ENCODE assay signal across 28 mouse cellular contexts in the genomic region with DNA sequence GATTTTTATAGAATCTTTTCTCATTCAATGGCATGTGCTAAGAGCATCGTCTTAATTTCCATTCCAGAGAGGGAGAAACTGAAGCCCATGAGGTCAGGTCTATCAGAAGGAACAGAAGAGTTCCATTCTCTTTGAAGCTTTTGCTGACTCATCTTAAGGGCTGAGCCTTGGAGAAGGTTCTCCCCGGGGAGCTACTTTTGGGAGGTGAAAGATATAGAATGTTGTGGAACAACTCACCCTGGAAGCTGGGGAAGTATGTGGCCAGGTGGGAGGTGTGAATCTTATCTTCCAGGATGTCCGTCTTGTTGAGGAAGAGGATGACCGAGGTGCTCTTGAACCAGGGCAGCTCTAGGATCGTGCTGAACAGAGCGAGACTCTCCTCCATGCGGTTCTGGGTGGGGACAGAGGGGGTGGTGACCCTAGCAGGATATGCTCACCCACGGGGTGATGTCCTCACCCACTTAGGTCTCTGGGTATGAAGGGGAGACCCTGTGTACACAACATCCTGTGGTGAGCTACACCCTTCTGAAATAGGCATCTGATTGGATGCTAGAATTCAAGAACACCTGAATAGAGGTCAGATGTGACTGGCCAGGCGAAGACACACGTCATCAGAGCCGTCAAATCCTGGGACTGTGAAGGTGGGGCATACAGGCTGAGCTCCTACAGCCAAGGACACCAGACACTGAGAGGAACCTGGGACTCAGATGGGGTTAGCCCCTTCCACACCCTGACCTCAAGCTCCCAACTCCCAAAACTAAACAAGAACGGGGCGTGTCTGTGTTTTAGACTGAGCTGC. TPM values are rescaled to one million over a fixed set of nuclear protein-coding genes. Genes with fewer than 3 reads are reported as not detected.
DNase-seq lines count a peak whose midpoint lies in the region; ATAC-seq and TF ChIP-seq lines count a peak whose summit lies in the region.
"Had no signal": no experiment of that assay in that cellular context is flagged by ENCODE, and none has a peak within 500 bp of the region (broad histone marks: within the 10 kb centered on the region; RNA-seq: fewer than 3 reads in every experiment).

No protein-coding gene starts in this region.

- no peaks in the 10 kb centered on the region for H3K9me3 ChIP-seq in ES-Bruce4 (replicated peaks; ENCODE audit: control insufficient read depth, insufficient read depth, low read length, poor library complexity, severe bottlenecking)
- H3K9me3 ChIP-seq: embryonic facial prominence, embryonic 13.5 days; forebrain, embryonic 15.5 days; hindbrain, embryonic 12.5 days; midbrain, embryonic 15.5 days; neural tube, embryonic 15.5 days; stomach, embryonic 15.5 days had no signal

- H3K4me3 ChIP-seq in ES-Bruce4 (ENCODE audit: low read depth, low read length), result peak overlapping the region; percentile 75
- H3K4me3 ChIP-seq: embryonic facial prominence, embryonic 13.5 days; erythroblast, embryonic 14.5 days; forebrain, embryonic 15.5 days; heart, adult 2 months; hindbrain, embryonic 12.5 days; midbrain, embryonic 15.5 days; myocyte; neural tube, embryonic 15.5 days; stomach, embryonic 15.5 days had no signal

- TF ChIP-seq EP300 in ES-Bruce4 (IDR thresholded peaks at IDR 0.05; ENCODE audit: insufficient read depth, low read depth, low read length), result 0 out of 2 replicates have a peak, but pooled peaks have one; percentile 8

- peak; percentile 78 for TF ChIP-seq POLR2A in ES-Bruce4 (IDR thresholded peaks at IDR 0.05; ENCODE audit: insufficient read depth, low read length)

- H3K36me3 ChIP-seq in ES-Bruce4 (ENCODE audit: control insufficient read depth, insufficient read depth, low read length, poor library complexity, severe bottlenecking), result no peaks in the 10 kb centered on the region; the same call in 1 of the 2 replicates
- H3K36me3 ChIP-seq: embryonic facial prominence, embryonic 13.5 days; forebrain, embryonic 15.5 days; hindbrain, embryonic 12.5 days; midbrain, embryonic 15.5 days; neural tube, embryonic 15.5 days; stomach, embryonic 15.5 days had no signal

- peak overlapping the region; percentile 45 for H3K9ac ChIP-seq in ES-Bruce4 (ENCODE audit: low read depth, poor library complexity, severe bottlenecking)
- H3K9ac ChIP-seq: embryonic facial prominence, embryonic 13.5 days; forebrain, embryonic 15.5 days; hindbrain, embryonic 12.5 days; midbrain, embryonic 15.5 days; neural tube, embryonic 15.5 days; stomach, embryonic 15.5 days had no signal

- peak; percentile 76 for ATAC-seq in CD4-positive, CD25-positive, alpha-beta regulatory T cell, adult 4 months
- ATAC-seq: forebrain, embryonic 15.5 days; midbrain, embryonic 15.5 days had no signal

- DNase-seq in ZHBTc4 (ENCODE audit: low read depth, low spot score) (peak; percentile 87), adipocyte (ENCODE audit: low spot score) (no peak)
- DNase-seq in naive thymus-derived CD4-positive, alpha-beta T cell, adult 2 months (ENCODE audit: low read depth), result peak; percentile 59
- no peak for DNase-seq in ovary, postnatal 10 days (ENCODE audit: low spot score)
- no peak for DNase-seq in right cerebral cortex, postnatal 10 days (ENCODE audit: low spot score in 2 of 2)
- DNase-seq: adrenal gland, postnatal 14 days; B cell, adult 2 months; cerebellum, adult 8-10 months; cerebellum, postnatal 36 days; embryo, embryonic 11 days; gastrocnemius, postnatal 14 days; heart, adult 2 months; kidney, adult 2 months; kidney, postnatal 14 days; lung, postnatal 4 days; thymus, adult 18-20 months; thymus, postnatal 36 days had no signal

- no peaks in the 10 kb centered on the region for H3K27me3 ChIP-seq in ES-Bruce4 (ENCODE audit: control insufficient read depth, insufficient read depth, low read length, poor library complexity, severe bottlenecking)

- H3K4me1 ChIP-seq in ES-Bruce4 (ENCODE audit: control insufficient read depth, insufficient read depth, low read length), result peaks cover 3% of the 10 kb centered on the region
- H3K4me1 ChIP-seq: hindbrain, embryonic 12.5 days; stomach, embryonic 15.5 days had no signal

- TF ChIP-seq CTCF in ES-Bruce4 (IDR thresholded peaks at IDR 0.05; ENCODE audit: low read depth, low read length), result no peak

- peak overlapping the region; percentile 89 for H3K27ac ChIP-seq in ES-Bruce4 (ENCODE audit: insufficient read depth, low read length)
- H3K27ac ChIP-seq: embryonic facial prominence, embryonic 13.5 days; forebrain, embryonic 15.5 days; heart, adult 2 months; hindbrain, embryonic 12.5 days; midbrain, embryonic 15.5 days; neural tube, embryonic 15.5 days; stomach, embryonic 15.5 days had no signal

RNA-seq across cellular contexts. Expression of gene S1pr4, which starts 8.0 kb away (rescaled TPM):
- polyA plus RNA-seq in CD4-positive, CD25-positive, alpha-beta regulatory T cell, adult 4 months (2017; shearing (Covaris generic)), result 10 to 100 TPM; 53.2 to 76.8 TPM
- 0.49 and 0.93 TPM in 2 replicates for polyA plus RNA-seq in ES-Bruce4 (2011; ENCODE audit: insufficient read depth, insufficient read length, low read depth, missing spikeins)
- polyA plus RNA-seq: myocyte had no signal

RNA-seq across cellular contexts. Expression of gene Ncln, which starts 11.7 kb away (rescaled TPM):
- polyA plus RNA-seq in CD4-positive, CD25-positive, alpha-beta regulatory T cell, adult 4 months (2017; shearing (Covaris generic)), result 10 to 100 TPM; 41.9 to 63.2 TPM
- polyA plus RNA-seq in ES-Bruce4 (2011; ENCODE audit: insufficient read depth, insufficient read length, low read depth, missing spikeins), result 37.2 and 41.6 TPM in 2 replicates

RNA-seq across cellular contexts. Expression of gene Gna15, which starts 16.1 kb away (rescaled TPM):
- 10 to 100 TPM; 28.5 to 31.9 TPM for polyA plus RNA-seq in CD4-positive, CD25-positive, alpha-beta regulatory T cell, adult 4 months (2017; shearing (Covaris generic))
- polyA plus RNA-seq in ES-Bruce4 (2011; ENCODE audit: insufficient read depth, insufficient read length, low read depth, missing spikeins), result 11.2 and 11.6 TPM in 2 replicates
- polyA plus RNA-seq: myocyte had no signal

RNA-seq across cellular contexts. Expression of gene Celf5, which starts 25.4 kb away (rescaled TPM):
- 1 to 10 TPM in 1 of 2 experiments, under 1 TPM in 1; 0.53 to 1.1 TPM for polyA plus RNA-seq in CD4-positive, CD25-positive, alpha-beta regulatory T cell, adult 4 months (2017; shearing (Covaris generic))
- polyA plus RNA-seq in ES-Bruce4 (2011; ENCODE audit: insufficient read depth, insufficient read length, low read depth, missing spikeins), result 27.5 and 30.5 TPM in 2 replicates
- polyA plus RNA-seq: erythroblast, embryonic 14.5 days; liver, adult 2 months had no signal

RNA-seq across cellular contexts. Expression of gene Gna11, which starts 37.1 kb away (rescaled TPM):
- 10 to 100 TPM; 28.5 to 42.5 TPM for polyA plus RNA-seq in CD4-positive, CD25-positive, alpha-beta regulatory T cell, adult 4 months (2017; shearing (Covaris generic))
- 32.0 and 35.3 TPM in 2 replicates for polyA plus RNA-seq in ES-Bruce4 (2011; ENCODE audit: insufficient read depth, insufficient read length, low read depth, missing spikeins)

Comparison
In these comparisons a context has a peak if more than half of its experiments do, and no peak if none do; other contexts are left out.
1. DNase-seq: peak in ZHBTc4 (single experiment) and naive thymus-derived CD4-positive, alpha-beta T cell, adult 2 months (single experiment); none in adipocyte (single experiment), ovary, postnatal 10 days (single experiment) and right cerebral cortex, postnatal 10 days (0 of 2).
2. RNA of gene S1pr4, which starts 8.0 kb away (polyA plus RNA-seq): 53.2 to 76.8 TPM in CD4-positive, CD25-positive, alpha-beta regulatory T cell, adult 4 months; 0.49 to 0.93 TPM in ES-Bruce4; every median in the first group is over 10 times any median in the second.